Mouse (Mus musculus) myocyte (in vitro differentiated cells): ENCODE measurements around the gene Dnaja4.

Experiments
- CEBPB ChIP-seq: IDR thresholded peaks from 2 replicates; pipeline ENCODE4 v1.6.1; 2011; ENCODE audit warnings: mild to moderate bottlenecking, moderate library complexity; ENCODE audit not compliant: poor library complexity, insufficient read depth, severe bottlenecking
- E2F4 ChIP-seq: IDR thresholded peaks from one replicate; pipeline ENCODE4 v1.6.1; 2011; ENCODE audit warnings: mild to moderate bottlenecking, control low read depth, moderate library complexity; ENCODE audit not compliant: insufficient read depth
- MAX ChIP-seq: IDR thresholded peaks from one replicate; pipeline ENCODE4 v1.6.1; 2011; ENCODE audit warnings: low read depth, mild to moderate bottlenecking, control low read depth
- MYOG ChIP-seq, 3 experiments: IDR thresholded peaks; one replicate each; pipeline ENCODE4 v1.6.1; 2011; ENCODE audit warnings: control low read depth in 2 of 3, low read depth in 2 of 3, mild to moderate bottlenecking in 2 of 3; ENCODE audit not compliant: insufficient read length in 2 of 3, control insufficient read depth in 1 of 3, insufficient read depth in 1 of 3
- POLR2A ChIP-seq: IDR thresholded peaks from one replicate; pipeline ENCODE4 v1.6.1; 2011; ENCODE audit warnings: low read depth, mild to moderate bottlenecking, control low read depth, moderate library complexity; ENCODE audit not compliant: insufficient read length
- POLR2AphosphoS2 ChIP-seq: IDR thresholded peaks from one replicate; pipeline ENCODE4 v1.6.1; 2011; ENCODE audit warnings: low read depth, control low read depth; ENCODE audit not compliant: insufficient read length
- REST ChIP-seq: IDR thresholded peaks from one replicate; pipeline ENCODE4 v1.6.1; 2011; ENCODE audit warnings: mild to moderate bottlenecking, control low read depth, moderate library complexity; ENCODE audit not compliant: insufficient read depth, insufficient read length
- SRF ChIP-seq: IDR thresholded peaks from one replicate; pipeline ENCODE4 v1.6.1; 2011; ENCODE audit warnings: low read depth; ENCODE audit not compliant: control insufficient read depth, insufficient read length
- TCF12 ChIP-seq: IDR thresholded peaks from one replicate; pipeline ENCODE4 v1.6.1; 2011; ENCODE audit warnings: mild to moderate bottlenecking, control low read depth; ENCODE audit not compliant: poor library complexity, insufficient read depth, severe bottlenecking
- USF1 ChIP-seq: IDR thresholded peaks from one replicate; pipeline ENCODE4 v1.6.1; 2011; ENCODE audit warnings: low read depth, mild to moderate bottlenecking, control low read depth, moderate library complexity

DNA sequence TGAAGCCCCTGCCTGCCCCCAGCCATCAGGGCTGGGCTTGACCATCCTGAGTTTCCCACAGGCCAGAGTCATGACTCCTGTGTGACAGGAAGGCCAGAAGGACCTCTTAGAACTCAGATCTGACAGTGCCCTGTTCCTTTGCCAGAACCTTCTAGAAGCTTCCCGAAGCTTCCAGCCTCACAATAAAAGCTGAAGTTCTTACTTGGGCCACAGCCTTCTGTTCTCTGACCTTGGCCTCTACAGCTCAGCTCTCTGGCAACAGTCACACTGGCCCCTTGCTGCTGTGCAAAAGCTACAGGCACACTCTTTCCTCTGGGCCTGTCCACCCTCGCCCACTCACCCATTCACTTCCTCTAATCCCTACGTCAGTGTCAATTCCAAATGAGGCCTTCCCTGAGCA is 26.7 kb upstream of the Dnaja4 start:
- TF ChIP-seq CEBPB (no peak), SRF (no peak), E2F4 (no peak), TCF12 (no peak), POLR2A (no peak), MYOG (IDR thresholded peaks at IDR 0.05; ENCODE audit: control insufficient read depth in 1 of 3, insufficient read depth in 1 of 3, insufficient read length in 2 of 3, low read depth in 2 of 3) (no peak), POLR2AphosphoS2 (no peak), MAX (no peak), USF1 (no peak), REST (no peak)
